Mouse (Mus musculus): Measurements from ENCODE around the gene Lpp.

DNA sequence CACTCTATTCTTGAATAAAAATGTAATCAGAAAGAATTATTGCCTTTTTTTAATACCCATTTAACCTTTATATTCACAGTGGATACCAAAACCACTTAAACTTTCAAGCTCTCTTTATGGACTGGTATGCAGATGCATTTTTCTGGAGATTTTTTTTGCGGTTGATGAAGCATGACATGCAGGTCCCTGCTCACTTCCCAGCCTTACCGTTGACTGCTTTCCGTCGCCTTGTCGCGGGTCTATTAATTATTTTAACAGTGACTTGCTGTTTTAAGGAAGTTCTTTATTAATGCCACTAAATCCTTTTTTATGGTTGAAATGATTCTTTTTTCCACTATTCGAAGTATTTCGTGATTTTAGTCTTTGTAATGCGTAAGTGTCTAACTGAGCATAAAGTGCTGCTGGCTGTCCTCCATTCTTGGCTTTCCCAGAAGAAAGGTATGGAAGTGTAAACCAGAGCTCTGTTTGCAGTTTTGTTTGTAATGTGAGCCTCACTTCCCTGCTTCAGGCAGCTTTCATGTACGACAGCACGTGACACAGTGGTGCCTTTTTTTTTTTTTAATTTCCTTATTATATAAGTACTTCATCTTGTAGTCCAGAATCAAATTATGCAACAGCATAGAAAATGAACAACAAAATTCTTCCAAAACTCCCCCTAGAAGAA, 526.2 kb downstream of the Lpp start:
- TF ChIP-seq CTCF (IDR thresholded peaks at IDR 0.05; ENCODE audit: low read depth, low read length) (no peak), POLR2A (IDR thresholded peaks at IDR 0.05; ENCODE audit: borderline replicate concordance, low read depth, low read length) (no peak)

Data from bone marrow macrophage, adult 2 months (primary cell).